Comparison of ENCODE assay signal across 8 mouse cellular contexts in the genomic region with DNA sequence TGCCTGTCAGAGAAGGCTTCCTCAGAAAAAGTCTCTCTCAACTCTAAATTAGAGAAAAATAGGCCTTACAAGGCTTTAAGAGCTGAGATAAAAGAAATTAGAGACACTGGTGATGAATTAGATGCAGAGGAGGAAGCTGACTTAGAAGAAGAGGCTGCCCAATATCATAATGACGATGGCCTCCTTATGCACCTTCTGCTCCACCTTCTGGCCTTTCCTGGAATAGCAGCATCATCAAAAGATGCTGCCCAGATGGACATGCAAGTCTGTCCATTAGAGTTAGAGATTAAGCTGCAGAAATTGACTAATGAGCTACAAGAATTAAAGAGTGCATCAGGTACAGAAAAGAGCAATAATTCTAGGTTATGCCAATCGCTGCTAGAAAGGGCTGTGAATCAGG. TPM values are rescaled to one million over a fixed set of nuclear protein-coding genes. Genes with fewer than 3 reads are reported as not detected.
A peak's percentile ranks its signal among the peaks of the same experiment; 100 is the strongest.
DNase-seq lines count a peak whose midpoint lies in the region; ATAC-seq and TF ChIP-seq lines count a peak whose summit lies in the region.
"Had no signal": no experiment of that assay in that cellular context is flagged by ENCODE, and none has a peak within 500 bp of the region (broad histone marks: within the 10 kb centered on the region; RNA-seq: fewer than 3 reads in every experiment).

No protein-coding gene starts in this region.

- no peaks in the 10 kb centered on the region for H3K79me2 ChIP-seq in CH12.LX (replicated peaks; ENCODE audit: control insufficient read depth, extremely low read depth, insufficient read depth, poor library complexity, severe bottlenecking)

- H3K9me3 ChIP-seq in CH12.LX (replicated peaks; ENCODE audit: low read length), result no peaks in the 10 kb centered on the region
- no peaks in the 10 kb centered on the region for H3K9me3 ChIP-seq in limb, embryonic 11.5 days (ENCODE audit: control insufficient read depth, low read length)
- H3K9me3 ChIP-seq: liver, embryonic 15.5 days had no signal

- TF ChIP-seq RAD21 in CH12.LX (IDR thresholded peaks at IDR 0.05; ENCODE audit: low read depth, low read length), result peak; percentile 85

- TF ChIP-seq EP300 in CH12.LX (IDR thresholded peaks at IDR 0.05; ENCODE audit: low read length), result no peak

- no peak overlapping the region for H3K4me3 ChIP-seq in layer of hippocampus, adult 2 months
- no peak overlapping the region for H3K4me3 ChIP-seq in CH12.LX (replicated peaks in 1 of 3; ENCODE audit: low read depth in 2 of 3, low read length in 2 of 3, poor library complexity in 1 of 3)
- H3K4me3 ChIP-seq in limb, embryonic 11.5 days (ENCODE audit: low read depth, low read length), result no peak overlapping the region
- H3K4me3 ChIP-seq in spleen, adult 2 months (ENCODE audit: extremely low read depth, insufficient read depth, insufficient read length), result no peak overlapping the region
- H3K4me3 ChIP-seq: liver, embryonic 15.5 days had no signal

- TF ChIP-seq POLR2A in CH12.LX (IDR thresholded peaks at IDR 0.05; ENCODE audit: low read depth, low read length), result no peak
- TF ChIP-seq POLR2A in spleen, adult 2 months (IDR thresholded peaks at IDR 0.05; ENCODE audit: low read depth, low read length), result no peak

- no peak overlapping the region for H3K4me2 ChIP-seq in CH12.LX (ENCODE audit: insufficient read depth, low read depth, poor library complexity, severe bottlenecking)
- no peak overlapping the region for H3K4me2 ChIP-seq in limb, embryonic 11.5 days (ENCODE audit: low read depth, severe bottlenecking)

- H3K27me3 ChIP-seq in CH12.LX (replicated peaks), result no peaks in the 10 kb centered on the region
- no peaks in the 10 kb centered on the region for H3K27me3 ChIP-seq in limb, embryonic 11.5 days (ENCODE audit: control insufficient read depth, insufficient read depth, low read length)
- no peaks in the 10 kb centered on the region for H3K27me3 ChIP-seq in spleen, adult 2 months (ENCODE audit: control insufficient read depth, insufficient read depth, low read length)
- H3K27me3 ChIP-seq: liver, embryonic 15.5 days had no signal

- 5% methylated on average over 2 of the region's 2 CpGs for WGBS in limb, embryonic 11.5 days
- WGBS in spleen, adult 2 months, result 3% methylated on average over 2 of the region's 2 CpGs

- no peak for ATAC-seq in limb, embryonic 11.5 days (ENCODE audit: insufficient number of reproducible peaks, low FRiP score, low TSS enrichment, low read depth)

- no peaks in the 10 kb centered on the region for H3K36me3 ChIP-seq in CH12.LX (replicated peaks in 1 of 2; ENCODE audit: control insufficient read depth in 1 of 2, insufficient read depth in 1 of 2, low read length in 1 of 2)
- no peaks in the 10 kb centered on the region for H3K36me3 ChIP-seq in limb, embryonic 11.5 days (ENCODE audit: control insufficient read depth, insufficient read depth, low read length)
- H3K36me3 ChIP-seq in spleen, adult 2 months (ENCODE audit: control insufficient read depth, insufficient read depth, low read length), result no peaks in the 10 kb centered on the region
- H3K36me3 ChIP-seq: liver, embryonic 15.5 days had no signal

- peak; percentile 85 for TF ChIP-seq CTCF in layer of hippocampus, adult 2 months (conservative IDR thresholded peaks at IDR 0.05)
- peak; percentile 82 to 95 for TF ChIP-seq CTCF in CH12.LX (conservative IDR thresholded peaks at IDR 0.05 in 1 of 2, IDR thresholded peaks at IDR 0.05 in 1 of 2; ENCODE audit: low read depth in 2 of 2, low read length in 2 of 2)
- peak; percentile 65; the same call in 1 of the 2 replicates for TF ChIP-seq CTCF in spleen, adult 2 months (IDR thresholded peaks at IDR 0.05; ENCODE audit: extremely low read depth, insufficient read depth, insufficient read length, insufficient replicate concordance)

- no peak overlapping the region for H3K27ac ChIP-seq in layer of hippocampus, adult 2 months
- H3K27ac ChIP-seq in CH12.LX (ENCODE audit: insufficient read depth, low read depth), result no peak overlapping the region
- no peak overlapping the region for H3K27ac ChIP-seq in limb, embryonic 11.5 days (replicated peaks; ENCODE audit: low read depth, low read length)
- no peak overlapping the region for H3K27ac ChIP-seq in spleen, adult 2 months (ENCODE audit: insufficient read depth, low read length)
- H3K27ac ChIP-seq: liver, embryonic 15.5 days had no signal

- dilution Hi-C loops in CH12.LX (cut with MboI; ENCODE audit: extremely low pct_ligation_motif_present, extremely low pct_unique_long_range_greater_than_20kb, low sequenced_read_pairs), result no loop called here

- in situ Hi-C loops in CH12.LX (cut with MboI; ENCODE audit: low pct_ligation_motif_present, low pct_unique_long_range_greater_than_20kb, low sequenced_read_pairs), result no loop called here

- H3K9ac ChIP-seq in CH12.LX (ENCODE audit: insufficient read depth, low read depth), result no peak overlapping the region
- H3K9ac ChIP-seq in limb, embryonic 11.5 days (ENCODE audit: low read length), result no peak overlapping the region
- H3K9ac ChIP-seq: liver, embryonic 15.5 days had no signal

- peaks cover 4 to 10% of the 10 kb centered on the region in 2 experiments; a peak in 3 of 4 replicates for H3K4me1 ChIP-seq in CH12.LX (ENCODE audit: control insufficient read depth in 1 of 2, insufficient read depth in 2 of 2)
- H3K4me1 ChIP-seq in limb, embryonic 11.5 days (ENCODE audit: control insufficient read depth, insufficient read depth, low read length), result no peaks in the 10 kb centered on the region
- H3K4me1 ChIP-seq in spleen, adult 2 months (ENCODE audit: control insufficient read depth, insufficient read depth, insufficient read length), result no peaks in the 10 kb centered on the region

- peak in 1 of 2 experiments; percentile 68 for DNase-seq in layer of hippocampus, adult 2 months (ENCODE audit: low spot score in 2 of 2)
- DNase-seq in layer of hippocampus, adult 9-10 months (ENCODE audit: low spot score), result no peak
- peak; percentile 67 for DNase-seq in CH12.LX (ENCODE audit: extremely low read depth)
- DNase-seq in adrenal gland, adult 2 months, result peak; percentile 70
- peak; percentile 74 for DNase-seq in embryo, embryonic 11 days
- DNase-seq in limb, embryonic 11.5 days (ENCODE audit: low spot score), result peak; percentile 68
- DNase-seq in spleen, adult 2 months (ENCODE audit: low read depth in 1 of 2, low spot score in 2 of 2), result peak in 1 of 2 experiments; percentile 61

TF ChIP-seq in CH12.LX, 34 proteins besides CTCF, POLR2A, EP300 and RAD21 (continues in another document):
- TF ChIP-seq ZNF384 (IDR thresholded peaks at IDR 0.05; ENCODE audit: low read depth, low read length) (no peak), ETS1 (conservative IDR thresholded peaks at IDR 0.05; ENCODE audit: low read depth, low read length) (no peak), TBP (conservative IDR thresholded peaks at IDR 0.05; ENCODE audit: low read depth, low read length) (no peak), MAFK (IDR thresholded peaks at IDR 0.05; ENCODE audit: insufficient replicate concordance, low read length) (peak; percentile 60; the same call in 1 of the 2 replicates), CHD1 (IDR thresholded peaks at IDR 0.05; ENCODE audit: low read depth, low read length) (no peak), USF1 (IDR thresholded peaks at IDR 0.05; ENCODE audit: low read depth, low read length) (no peak), ZMIZ1 (IDR thresholded peaks at IDR 0.05; ENCODE audit: low read depth, low read length) (no peak)

RNA-seq across cellular contexts. Expression of a gene that starts 6.8 kb away (rescaled TPM):
- total RNA-seq in layer of hippocampus, adult 2 months (2021), result 100 to 1,000 TPM; 213 to 224 TPM
- total RNA-seq in CH12.LX (2012; rRNA removed) (85.8 and 101 TPM in 2 replicates), CH12.LX (2014; rRNA removed) (207 and 219 TPM in 2 replicates)
- 218 and 233 TPM in 2 replicates for polyA plus RNA-seq in CH12.LX (2012; ENCODE audit: insufficient read length, low read depth)
- total RNA-seq in adrenal gland, adult 2 months (2021), result 100 to 1,000 TPM; 629 to 666 TPM
- polyA plus RNA-seq in adrenal gland, adult 2 months (2012; rRNA removed), result 1,680 and 2,038 TPM in 2 replicates
- 53.1 and 53.7 TPM in 2 replicates for polyA plus RNA-seq in limb, embryonic 11.5 days (2014; fragmentation: Nextera tagmentation; extraction: Ambion mirVana)
- polyA plus RNA-seq in spleen, adult 2 months (2012; rRNA removed), result 414 and 469 TPM in 2 replicates

RNA-seq across cellular contexts. Expression of a gene that starts 21.4 kb away (rescaled TPM):
- total RNA-seq in layer of hippocampus, adult 2 months (2021), result 1 to 10 TPM; 3.5 to 5.9 TPM
- total RNA-seq in CH12.LX (2012; rRNA removed), result 5.5 and 14.0 TPM in 2 replicates
- total RNA-seq in CH12.LX (2014; rRNA removed), result 9.9 and 15.2 TPM in 2 replicates
- 1.6 and 4.2 TPM in 2 replicates for polyA plus RNA-seq in CH12.LX (2012; ENCODE audit: insufficient read length, low read depth)
- 100 to 1,000 TPM; 353 to 482 TPM for total RNA-seq in adrenal gland, adult 2 months (2021)
- polyA plus RNA-seq in adrenal gland, adult 2 months (2012; rRNA removed), result 27.2 and 28.9 TPM in 2 replicates
- polyA plus RNA-seq in limb, embryonic 11.5 days (2014; fragmentation: Nextera tagmentation; extraction: Ambion mirVana), result 2.3 and 2.9 TPM in 2 replicates
- 0.43 and 0.52 TPM in 2 replicates for polyA plus RNA-seq in spleen, adult 2 months (2012; rRNA removed)

RNA-seq across cellular contexts. Expression of a gene that starts 26.4 kb away (rescaled TPM):
- 10 to 100 TPM; 59.6 to 59.8 TPM for total RNA-seq in layer of hippocampus, adult 2 months (2021)
- total RNA-seq in CH12.LX (2012; rRNA removed) (83.6 and 101 TPM in 2 replicates), CH12.LX (2014; rRNA removed) (55.0 and 62.9 TPM in 2 replicates)
- polyA plus RNA-seq in CH12.LX (2012; ENCODE audit: insufficient read length, low read depth), result 74.2 and 75.4 TPM in 2 replicates
- 10 to 100 TPM; 74.2 to 84.9 TPM for total RNA-seq in adrenal gland, adult 2 months (2021)
- polyA plus RNA-seq in adrenal gland, adult 2 months (2012; rRNA removed), result 77.0 and 78.9 TPM in 2 replicates
- polyA plus RNA-seq in limb, embryonic 11.5 days (2014; fragmentation: Nextera tagmentation; extraction: Ambion mirVana), result 182 and 186 TPM in 2 replicates
- 51.5 and 60.8 TPM in 2 replicates for polyA plus RNA-seq in spleen, adult 2 months (2012; rRNA removed)

RNA-seq across cellular contexts. Expression of a gene that starts 26.7 kb away (rescaled TPM):
- total RNA-seq in layer of hippocampus, adult 2 months (2021), result 100 to 1,000 TPM; 113 to 116 TPM
- total RNA-seq in CH12.LX (2012; rRNA removed) (89.6 and 109 TPM in 2 replicates), CH12.LX (2014; rRNA removed) (54.9 and 57.7 TPM in 2 replicates)
- polyA plus RNA-seq in CH12.LX (2012; ENCODE audit: insufficient read length, low read depth), result 79.9 and 86.3 TPM in 2 replicates
- total RNA-seq in adrenal gland, adult 2 months (2021), result 100 to 1,000 TPM in 1 of 2 experiments, 10 to 100 TPM in 1; 74.9 to 116 TPM
- polyA plus RNA-seq in adrenal gland, adult 2 months (2012; rRNA removed), result 40.3 and 41.9 TPM in 2 replicates
- polyA plus RNA-seq in limb, embryonic 11.5 days (2014; fragmentation: Nextera tagmentation; extraction: Ambion mirVana), result 232 and 241 TPM in 2 replicates
- polyA plus RNA-seq in spleen, adult 2 months (2012; rRNA removed), result 21.5 and 24.6 TPM in 2 replicates

RNA-seq across cellular contexts. Expression of a gene that starts 30.1 kb away (rescaled TPM):
- not detected for total RNA-seq in layer of hippocampus, adult 2 months (2021)
- total RNA-seq in CH12.LX (2012; rRNA removed), result 0.42 and 0.84 TPM in 2 replicates
- total RNA-seq in CH12.LX (2014; rRNA removed), result 1.9 and 2.8 TPM in 2 replicates
- polyA plus RNA-seq in CH12.LX (2012; ENCODE audit: insufficient read length, low read depth), result 3.4 and 4.3 TPM in 2 replicates
- total RNA-seq in adrenal gland, adult 2 months (2021), result not detected
- polyA plus RNA-seq in adrenal gland, adult 2 months (2012; rRNA removed), result not detected in 2 replicates
- polyA plus RNA-seq in limb, embryonic 11.5 days (2014; fragmentation: Nextera tagmentation; extraction: Ambion mirVana), result 0.27 TPM in 1 of 2 replicates, not detected in the other
- 0.13 TPM in 1 of 2 replicates, not detected in the other for polyA plus RNA-seq in spleen, adult 2 months (2012; rRNA removed)
- polyA plus RNA-seq: liver, embryonic 15.5 days had no signal
